Mouse (Mus musculus) bone marrow, adult 2 months (tissue): ENCODE measurements around the gene Olfr455.

Experiments used
- CTCF ChIP-seq: fragments of 200-500 bp; IDR thresholded peaks from 2 replicates; pipeline ENCODE4 v1.5.1; 2011; ENCODE audit warnings: low read length, control low read depth; ENCODE audit not compliant: control insufficient read depth, insufficient read depth
- POLR2A ChIP-seq: fragments of 200-500 bp; IDR thresholded peaks from 2 replicates; pipeline ENCODE4 v1.6.1; 2011; ENCODE audit warnings: low read depth, mild to moderate bottlenecking, control low read depth, low read length, borderline replicate concordance; ENCODE audit not compliant: control insufficient read depth

DNA sequence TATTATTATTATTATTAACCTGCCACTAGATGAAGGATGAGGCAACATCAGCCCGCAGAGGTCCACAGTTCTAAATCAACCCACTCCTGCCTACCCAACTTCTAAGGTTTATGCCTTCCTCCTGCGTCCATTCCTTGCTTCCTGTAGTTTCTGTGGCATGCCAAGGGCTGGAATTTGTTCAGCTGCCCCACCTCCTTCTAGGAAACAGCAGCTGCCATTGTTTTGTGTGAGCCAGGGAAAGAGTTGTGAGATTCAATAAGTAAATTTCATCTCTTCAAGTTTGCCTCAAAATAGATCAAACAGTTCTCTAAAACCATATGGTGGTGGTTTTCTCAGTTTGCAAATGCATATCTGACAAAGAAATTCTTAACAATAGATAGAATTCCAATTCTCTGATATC, 20.8 kb upstream of the Olfr455 start:
- no peak for TF ChIP-seq CTCF
- no peak for TF ChIP-seq POLR2A
